Mouse (Mus musculus) heart, embryonic 14.5 days (tissue): ENCODE results near the gene Cdh1. TPM values are rescaled to one million over a fixed set of nuclear protein-coding genes. Genes with fewer than 3 reads are reported as not detected.

ENCODE experiments used
- ATAC-seq: fragments of 200-750 bp; cut with Nextera tagmentation; 2 replicates; pipeline ENCODE4 v1.8.0; 2017; ENCODE audit warnings: low read depth, moderate TSS enrichment; ENCODE audit not compliant: insufficient number of reproducible peaks, insufficient read depth, low FRiP score
- H3K27ac ChIP-seq, 2 experiments: fragments of 200-500 bp in 1 of 2; fragments of 300-500 bp in 1 of 2; sonication (generic) in 1 of 2; replicated peaks in 1 of 2; 2 replicates each; pipeline ENCODE4 v1.5.1; 2012 to 2014; ENCODE audit warnings: low read depth in 2 of 2, low read length in 2 of 2, control low read depth in 1 of 2, mild to moderate bottlenecking in 1 of 2, mixed read lengths in 1 of 2; ENCODE audit not compliant: control insufficient read depth in 1 of 2, insufficient read depth in 1 of 2
- H3K27me3 ChIP-seq: fragments of 300-500 bp; sonication (generic); 2 replicates; pipeline ENCODE4 v1.6.1; 2014; ENCODE audit warnings: mild to moderate bottlenecking, low read length, control low read depth; ENCODE audit not compliant: control insufficient read depth, insufficient read depth
- H3K36me3 ChIP-seq: fragments of 300-500 bp; sonication (generic); 2 replicates; pipeline ENCODE4 v1.6.1; 2014; ENCODE audit warnings: mild to moderate bottlenecking, control low read depth, low read length, mixed read lengths; ENCODE audit not compliant: control insufficient read depth, insufficient read depth
- H3K4me1 ChIP-seq, 2 experiments: fragments of 200-500 bp in 1 of 2; fragments of 300-500 bp in 1 of 2; sonication (generic) in 1 of 2; 2 replicates each; pipeline ENCODE4 v1.6.1; 2012 to 2014; ENCODE audit warnings: low read length in 2 of 2, control low read depth in 1 of 2, mixed read lengths in 1 of 2; ENCODE audit not compliant: control insufficient read depth in 2 of 2, insufficient read depth in 2 of 2
- H3K4me2 ChIP-seq: fragments of 300-500 bp; sonication (generic); 2 replicates; pipeline ENCODE4 v1.6.1; 2014; ENCODE audit warnings: mild to moderate bottlenecking, low read length
- H3K4me3 ChIP-seq, 2 experiments: fragments of 200-500 bp in 1 of 2; fragments of 300-500 bp in 1 of 2; sonication (generic) in 1 of 2; 2 replicates each; pipeline ENCODE4 v1.5.1; 2012 to 2014; ENCODE audit warnings: low read length in 2 of 2, mild to moderate bottlenecking in 2 of 2, control low read depth in 1 of 2, low read depth in 1 of 2, moderate library complexity in 1 of 2; ENCODE audit not compliant: control insufficient read depth in 1 of 2, insufficient read depth in 1 of 2
- H3K9ac ChIP-seq: fragments of 300-500 bp; sonication (generic); 2 replicates; pipeline ENCODE4 v1.6.1; 2014; ENCODE audit warnings: mild to moderate bottlenecking, low read length
- H3K9me3 ChIP-seq: fragments of 300-500 bp; sonication (generic); 2 replicates; pipeline ENCODE4 v1.6.1; 2016; ENCODE audit warnings: low read length, control low read depth; ENCODE audit not compliant: control insufficient read depth
- WGBS: fragments of 180-500 bp; shearing (Covaris S2); extraction: QIAGEN DNeasy Blood & Tissue Kit; methylation state at CpG from one replicate; pipeline ENCODE4 v1.1.7; 2014; 5-methylcytosine and 5-hydroxymethylcytosine counted together
- polyA plus RNA-seq: library from polyadenylated mRNA; unstranded; fragments of >200 nt; fragmentation: Nextera tagmentation; extraction: Ambion mirVana; gene quantifications from 2 replicates; pipeline ENCODE4 v1.2.1, GENCODE M21; 2014

Cdh1 gene
- polyA plus RNA-seq, 1 experiment from 2014 or later = 0.82 TPM

DNA sequence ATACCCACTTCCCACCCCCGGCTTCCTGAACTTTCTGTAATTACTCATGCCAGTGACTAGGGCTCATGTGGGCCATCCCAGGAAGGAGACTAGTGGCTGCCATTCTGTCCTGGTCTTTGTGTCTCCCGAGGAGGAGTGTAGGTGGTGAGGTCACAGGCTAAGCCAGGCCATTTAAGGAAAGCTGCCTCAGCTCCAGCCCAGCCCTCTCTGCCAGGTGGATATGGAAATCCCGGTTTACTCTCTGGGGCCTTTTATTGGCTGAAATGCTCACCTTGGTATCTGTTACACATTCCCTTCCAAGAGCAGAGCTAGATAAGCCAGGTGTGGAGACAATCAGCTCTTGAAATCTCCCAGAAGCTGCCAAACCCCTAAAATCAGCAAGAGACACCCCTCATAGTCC lies 5.3 kb downstream of the Cdh1 start:
- 27% methylated on average over 3 of the region's 3 CpGs for WGBS
- peaks cover 0 to 8% of the 10 kb centered on the region in 2 experiments; a peak in 3 of 4 replicates for H3K4me1 ChIP-seq
- H3K9ac ChIP-seq = no peak overlapping the region
- no peak overlapping the region for H3K4me2 ChIP-seq
- no peak overlapping the region for H3K27ac ChIP-seq
- no peak for ATAC-seq
- no peaks in the 10 kb centered on the region for H3K9me3 ChIP-seq
- no peak overlapping the region for H3K4me3 ChIP-seq
- H3K27me3 ChIP-seq = peaks cover 42% of the 10 kb centered on the region
- H3K36me3 ChIP-seq = no peaks in the 10 kb centered on the region

DNA sequence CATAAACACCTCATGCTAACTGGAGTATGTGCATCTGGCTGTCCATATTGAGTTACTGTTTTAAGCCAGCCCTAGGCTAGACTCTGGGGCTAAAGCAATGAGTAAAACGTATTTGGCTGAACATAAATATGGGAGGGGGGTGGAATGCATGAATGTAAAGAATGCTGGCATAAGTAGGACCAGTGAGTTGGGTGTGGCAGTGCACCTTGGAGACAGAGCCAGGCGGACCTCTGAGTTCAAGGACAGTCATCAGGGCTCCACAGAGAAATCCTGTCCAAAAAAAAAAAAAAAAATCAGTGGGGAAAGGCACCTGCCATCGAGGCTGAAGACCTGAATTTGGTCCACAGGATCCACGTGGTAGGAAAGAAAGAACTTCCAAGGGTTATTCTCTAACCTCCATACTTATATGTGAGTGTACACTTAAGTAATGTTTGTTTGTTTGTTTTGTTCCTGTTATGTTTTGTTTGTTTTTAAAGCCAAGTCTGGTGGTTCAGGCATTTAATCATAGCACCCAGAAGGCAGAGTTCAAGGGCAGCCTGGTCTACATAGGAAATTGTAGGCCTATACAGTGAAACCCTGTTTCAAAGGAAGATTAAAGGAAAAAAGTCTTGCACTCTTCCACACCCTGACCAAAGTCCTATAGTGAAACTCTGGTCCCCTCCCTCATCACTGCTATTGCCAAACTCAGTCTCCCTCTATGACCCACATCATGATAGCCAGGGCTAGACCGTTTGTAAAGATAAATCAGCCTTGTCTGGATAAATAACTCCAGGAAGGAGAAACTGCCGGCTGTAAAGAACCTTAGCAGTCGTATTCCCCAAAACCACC lies 6.1 kb downstream of the Cdh1 start:
- no peak overlapping the region for H3K4me3 ChIP-seq
- H3K4me2 ChIP-seq = no peak overlapping the region
- H3K27me3 ChIP-seq = peaks cover 33% of the 10 kb centered on the region
- no peaks in the 10 kb centered on the region for H3K9me3 ChIP-seq
- H3K27ac ChIP-seq = no peak overlapping the region
- 68% methylated on average over 7 of the region's 7 CpGs for WGBS
- H3K9ac ChIP-seq = no peak overlapping the region
- no peaks in the 10 kb centered on the region for H3K36me3 ChIP-seq
- no peak for ATAC-seq
- no peaks in the 10 kb centered on the region for H3K4me1 ChIP-seq

DNA sequence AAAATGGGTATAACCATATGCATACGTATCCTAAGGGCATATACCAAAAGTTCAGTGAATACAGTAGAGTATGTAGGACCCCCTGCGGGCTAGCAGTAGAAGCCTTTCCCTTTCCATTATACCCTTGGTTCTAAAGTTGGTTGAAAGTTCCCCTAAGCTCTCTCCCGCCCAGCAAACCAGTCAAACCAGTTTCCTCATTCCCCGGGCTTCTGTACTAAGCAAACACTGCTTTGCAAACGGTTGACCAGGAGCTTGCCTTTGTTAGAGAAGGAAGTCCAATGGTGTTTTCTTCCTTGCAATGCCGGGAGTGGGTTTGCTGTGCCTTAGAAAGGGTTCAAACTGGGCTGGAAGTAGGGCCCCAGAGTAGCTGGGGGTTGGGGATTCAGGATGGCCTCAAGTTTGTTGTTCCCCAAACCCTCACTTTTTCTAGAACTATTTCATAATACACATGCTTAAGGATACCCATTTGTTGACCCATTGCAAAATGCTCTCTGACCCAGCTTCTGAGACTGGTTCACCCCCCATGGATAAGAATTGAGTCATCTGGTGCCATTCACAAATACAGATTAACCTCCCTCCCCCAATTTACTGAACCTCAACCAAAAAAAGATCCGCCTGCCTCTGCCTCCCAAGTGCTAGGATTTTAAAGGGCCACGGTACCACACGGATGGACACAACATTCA lies 7.9 kb downstream of the Cdh1 start:
- Histone ChIP-seq H3K4me2 (no peak overlapping the region), H3K4me3 (no peak overlapping the region), H3K27ac (no peak overlapping the region), H3K4me1 (no peaks in the 10 kb centered on the region), H3K9me3 (no peaks in the 10 kb centered on the region), H3K9ac (no peak overlapping the region), H3K36me3 (no peaks in the 10 kb centered on the region), H3K27me3 (peaks cover 15% of the 10 kb centered on the region)
- 66% methylated on average over 9 of the region's 9 CpGs for WGBS
- no peak for ATAC-seq

DNA sequence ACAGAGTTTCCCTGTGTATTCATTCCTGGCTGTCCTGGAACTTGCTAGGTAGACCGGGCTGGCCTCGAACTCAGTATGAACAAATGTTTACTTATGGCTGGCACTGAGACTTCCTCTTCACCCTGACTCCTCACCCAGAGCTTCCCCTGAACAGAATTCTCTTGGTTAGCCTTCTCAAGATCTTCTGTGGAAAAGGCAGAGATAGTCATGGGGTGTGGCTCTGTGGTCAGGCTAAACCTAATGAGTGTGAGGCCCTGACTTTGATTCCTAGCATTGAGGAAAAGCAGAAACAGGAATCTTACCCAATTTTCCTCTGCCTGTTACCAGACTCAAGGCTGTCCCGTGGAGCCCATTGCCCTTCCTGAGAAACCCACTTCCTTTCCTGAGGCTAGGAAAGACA lies 8.9 kb downstream of the Cdh1 start:
- no peak for ATAC-seq
- Histone ChIP-seq H3K4me1 (no peaks in the 10 kb centered on the region), H3K36me3 (no peaks in the 10 kb centered on the region), H3K9ac (no peak overlapping the region), H3K4me2 (no peak overlapping the region), H3K4me3 (no peak overlapping the region), H3K9me3 (no peaks in the 10 kb centered on the region), H3K27me3 (peaks cover 6% of the 10 kb centered on the region), H3K27ac (no peak overlapping the region)
- WGBS = 67% methylated on average over 3 of the region's 3 CpGs

DNA sequence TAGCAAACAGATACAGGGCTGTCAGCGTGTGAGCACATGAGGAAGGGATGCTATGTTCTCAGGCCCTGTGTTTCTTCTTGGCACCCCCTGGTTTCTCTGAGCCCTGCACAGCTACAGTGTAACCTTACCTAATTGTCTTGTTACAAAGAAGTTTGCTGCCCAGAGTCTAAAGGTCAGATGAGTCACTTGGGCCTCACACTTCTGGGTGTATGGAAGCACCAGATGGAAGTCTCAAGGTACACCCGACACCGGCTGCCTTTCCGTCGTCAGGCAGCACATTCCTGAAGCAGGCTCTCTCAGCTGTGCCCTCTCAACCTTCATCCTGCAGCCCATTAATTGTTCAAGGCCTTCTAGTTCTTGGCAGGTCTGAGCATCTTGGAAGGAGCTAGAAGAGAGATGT lies 11.6 kb downstream of the Cdh1 start:
- 63% methylated on average over 5 of the region's 5 CpGs for WGBS
- Histone ChIP-seq H3K4me2 (no peak overlapping the region), H3K36me3 (no peaks in the 10 kb centered on the region), H3K27ac (no peak overlapping the region), H3K27me3 (peaks cover 2% of the 10 kb centered on the region), H3K4me3 (no peak overlapping the region), H3K4me1 (peaks cover 5% of the 10 kb centered on the region in 2 experiments), H3K9me3 (no peaks in the 10 kb centered on the region), H3K9ac (no peak overlapping the region)
- ATAC-seq = no peak

DNA sequence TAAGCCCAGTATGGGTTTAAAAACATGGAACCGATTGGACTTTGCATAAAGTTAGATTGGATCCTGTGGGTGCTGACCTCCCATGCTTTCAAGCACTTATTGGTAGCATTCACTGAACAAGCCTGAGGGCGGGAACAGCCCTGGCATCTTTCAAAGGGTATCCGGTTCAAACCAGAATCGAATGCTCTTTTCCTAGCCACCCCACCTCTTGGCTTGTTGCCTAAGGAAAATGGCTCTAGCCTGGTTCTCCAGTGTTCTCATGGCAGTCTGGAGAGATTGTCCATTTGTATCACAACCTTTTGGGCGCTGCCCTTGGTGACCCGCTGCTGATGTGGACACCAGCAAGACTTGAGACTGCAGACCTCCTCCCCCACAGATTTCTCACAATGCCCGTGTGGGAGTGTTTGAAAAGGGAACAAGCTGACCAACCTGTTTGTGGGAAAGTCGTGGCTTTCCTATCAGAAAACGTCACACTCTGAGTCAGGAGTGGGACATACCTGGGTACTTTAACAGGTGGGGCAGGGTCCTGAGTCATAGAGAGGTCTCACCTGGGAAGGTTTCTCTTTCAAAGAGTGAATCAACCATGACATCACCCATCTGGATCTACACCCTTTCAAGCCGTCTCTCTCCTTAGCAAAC lies 12.6 kb downstream of the Cdh1 start:
- Histone ChIP-seq H3K4me2 (no peak overlapping the region), H3K27ac (no peak overlapping the region), H3K36me3 (no peaks in the 10 kb centered on the region), H3K4me1 (peaks cover 7 to 8% of the 10 kb centered on the region in 2 experiments), H3K4me3 (no peak overlapping the region), H3K27me3 (no peaks in the 10 kb centered on the region), H3K9me3 (no peaks in the 10 kb centered on the region), H3K9ac (no peak overlapping the region)
- 76% methylated on average over 10 of the region's 10 CpGs for WGBS
- ATAC-seq = no peak

DNA sequence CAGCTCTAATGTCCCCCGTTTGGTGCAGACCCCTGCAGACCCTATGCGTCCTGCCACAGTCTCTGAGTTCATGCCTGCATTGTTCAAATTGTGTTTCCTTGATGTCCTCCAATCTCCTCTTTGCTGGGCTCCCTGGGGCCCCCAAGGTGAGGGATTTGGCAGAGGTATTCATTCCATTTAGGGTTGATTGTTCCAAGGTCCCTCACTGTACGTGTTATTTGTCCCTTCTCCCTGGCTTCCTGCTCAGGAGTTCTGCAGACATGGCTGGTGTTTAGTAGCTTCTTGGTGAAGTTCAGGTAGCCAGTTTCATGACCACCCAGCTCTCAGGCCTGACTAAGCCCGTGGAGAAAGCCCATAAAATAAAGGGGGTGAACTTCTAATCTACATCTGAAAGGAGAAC lies 13.5 kb downstream of the Cdh1 start:
- Histone ChIP-seq H3K27me3 (no peaks in the 10 kb centered on the region), H3K4me2 (no peak overlapping the region), H3K9me3 (no peaks in the 10 kb centered on the region), H3K4me1 (peaks cover 7 to 8% of the 10 kb centered on the region in 2 experiments), H3K27ac (no peak overlapping the region), H3K9ac (no peak overlapping the region), H3K36me3 (no peaks in the 10 kb centered on the region), H3K4me3 (no peak overlapping the region)
- WGBS = 54% methylated on average over 4 of the region's 4 CpGs
- ATAC-seq = no peak
